31 mouse cellular contexts compared by ENCODE assay signal in the genomic region with DNA sequence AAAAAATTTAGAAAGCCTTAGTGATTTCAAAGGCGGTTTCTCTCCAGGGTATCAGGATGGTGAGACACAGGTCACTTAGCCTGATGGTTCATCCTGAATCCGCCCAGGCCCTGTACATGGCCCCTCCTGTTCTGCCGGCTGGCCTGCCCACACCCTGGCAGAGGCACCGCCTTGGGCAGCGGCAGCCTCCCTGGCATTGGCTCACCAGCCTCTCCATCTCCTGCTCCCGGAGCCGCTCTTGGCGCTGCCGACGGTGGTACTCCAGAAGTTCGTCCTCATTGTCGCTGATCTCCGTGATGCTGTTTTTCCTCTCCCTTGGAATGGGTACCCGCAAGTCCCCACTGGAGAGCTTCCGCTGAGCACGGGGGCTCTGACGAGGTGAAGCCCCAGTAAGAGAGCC. TPM values are rescaled to one million over a fixed set of nuclear protein-coding genes. Genes with fewer than 3 reads are reported as not detected.
DNase-seq lines count a peak whose midpoint lies in the region; ATAC-seq and TF ChIP-seq lines count a peak whose summit lies in the region.
"Had no signal": no experiment of that assay in that cellular context is flagged by ENCODE, and none has a peak within 500 bp of the region (broad histone marks: within the 10 kb centered on the region; RNA-seq: fewer than 3 reads in every experiment).

No protein-coding gene starts in this region.

- DNase-seq in heart, adult 2 months = peak; percentile 36 to 54
- DNase-seq in heart, postnatal 36 days = no peak
- DNase-seq in cerebellum, adult 18-20 months = peak; percentile 75 to 84
- peak; percentile 78 to 79 for DNase-seq in cerebellum, postnatal 14 days
- no peak for DNase-seq in neural tube, embryonic 10.5 days (ENCODE audit: extremely low spot score, low spot score)
- DNase-seq in embryo, embryonic 11 days = no peak
- DNase-seq: adrenal gland, postnatal 10 days; B cell, adult 2 months; gastrocnemius, postnatal 25 days; heart, postnatal 4 days; kidney, adult 2 months; liver, embryonic 13.5 days; lung, postnatal 36 days; thymus, adult 18-20 months had no signal

- no peak overlapping the region for H3K4me2 ChIP-seq in hindbrain, embryonic 12.5 days (replicated peaks)
- H3K4me2 ChIP-seq: embryonic facial prominence, embryonic 15.5 days; heart, embryonic 15.5 days; hindbrain, embryonic 15.5 days; liver, embryonic 13.5 days; lung, embryonic 15.5 days; midbrain, embryonic 13.5 days; neural tube, embryonic 13.5 days had no signal

- no peaks in the 10 kb centered on the region for H3K27me3 ChIP-seq in heart, adult 2 months (ENCODE audit: control insufficient read depth, insufficient read depth, low read length)
- no peaks in the 10 kb centered on the region for H3K27me3 ChIP-seq in ES-Bruce4 (ENCODE audit: control insufficient read depth, insufficient read depth, low read length, poor library complexity, severe bottlenecking)
- H3K27me3 ChIP-seq in hindbrain, embryonic 12.5 days = no peaks in the 10 kb centered on the region
- H3K27me3 ChIP-seq: CH12.LX; embryonic facial prominence, embryonic 15.5 days; heart, embryonic 15.5 days; hindbrain, embryonic 15.5 days; lung, embryonic 15.5 days; midbrain, embryonic 13.5 days; neural tube, embryonic 13.5 days had no signal

- TF ChIP-seq EP300 in heart, adult 2 months (IDR thresholded peaks at IDR 0.05; ENCODE audit: insufficient read depth, low read depth, low read length) = no peak
- no peak for TF ChIP-seq EP300 in ES-Bruce4 (IDR thresholded peaks at IDR 0.05; ENCODE audit: insufficient read depth, low read depth, low read length)

- H3K4me3 ChIP-seq in heart, adult 2 months = no peak overlapping the region
- peak overlapping the region; percentile 59 for H3K4me3 ChIP-seq in ES-Bruce4 (ENCODE audit: low read depth, low read length)
- H3K4me3 ChIP-seq in hindbrain, embryonic 12.5 days = no peak overlapping the region
- H3K4me3 ChIP-seq: embryonic facial prominence, embryonic 15.5 days; heart, embryonic 15.5 days; hindbrain, embryonic 15.5 days; liver, embryonic 13.5 days; lung, embryonic 15.5 days; megakaryocyte, embryonic 14.5 days; midbrain, embryonic 13.5 days; neural tube, embryonic 13.5 days had no signal

- intact Hi-C loops in heart, adult 2 months (cut with DNase I) = no loop called here
- intact Hi-C loops in heart, postnatal 36 days (cut with DNase I) = no loop called here

- no peak for ATAC-seq in hindbrain, embryonic 12.5 days (ENCODE audit: low FRiP score)
- ATAC-seq: forebrain, embryonic 14.5 days; midbrain, embryonic 13.5 days had no signal

- peaks cover 12% of the 10 kb centered on the region for H3K4me1 ChIP-seq in heart, adult 2 months (ENCODE audit: control insufficient read depth, insufficient read depth, low read length)
- peaks cover 4% of the 10 kb centered on the region for H3K4me1 ChIP-seq in ES-Bruce4 (ENCODE audit: control insufficient read depth, insufficient read depth, low read length)
- peaks cover 19% of the 10 kb centered on the region for H3K4me1 ChIP-seq in hindbrain, embryonic 12.5 days

- 0 out of 2 replicates have a peak, but pooled peaks cover 2% of the 10 kb centered on the region for H3K36me3 ChIP-seq in heart, adult 2 months (ENCODE audit: control insufficient read depth, insufficient read depth, low read length)
- H3K36me3 ChIP-seq in ES-Bruce4 (ENCODE audit: control insufficient read depth, insufficient read depth, low read length, poor library complexity, severe bottlenecking) = no peaks in the 10 kb centered on the region
- peaks cover 78% of the 10 kb centered on the region for H3K36me3 ChIP-seq in hindbrain, embryonic 12.5 days

- no peak for TF ChIP-seq POLR2A in heart, adult 2 months (IDR thresholded peaks at IDR 0.05; ENCODE audit: insufficient read depth, low read depth, low read length)
- TF ChIP-seq POLR2A in ES-Bruce4 (IDR thresholded peaks at IDR 0.05; ENCODE audit: insufficient read depth, low read length) = no peak

- H3K9me3 ChIP-seq in ES-Bruce4 (replicated peaks; ENCODE audit: control insufficient read depth, insufficient read depth, low read length, poor library complexity, severe bottlenecking) = no peaks in the 10 kb centered on the region
- H3K9me3 ChIP-seq in hindbrain, embryonic 12.5 days (replicated peaks) = no peaks in the 10 kb centered on the region
- H3K9me3 ChIP-seq: embryonic facial prominence, embryonic 15.5 days; heart, embryonic 15.5 days; hindbrain, embryonic 15.5 days; liver, embryonic 13.5 days; lung, embryonic 15.5 days; megakaryocyte, embryonic 14.5 days; midbrain, embryonic 13.5 days; neural tube, embryonic 13.5 days had no signal

- peaks cover 2% of the 10 kb centered on the region for H3K79me2 ChIP-seq in heart, adult 2 months (replicated peaks; ENCODE audit: control insufficient read depth, insufficient read depth, low read length)

- WGBS in heart, adult 2 months = 77% methylated on average over 17 of the region's 17 CpGs
- WGBS in hindbrain, embryonic 12.5 days = 90% methylated on average over 17 of the region's 17 CpGs

- no peak overlapping the region for H3K27ac ChIP-seq in heart, adult 2 months
- no peak overlapping the region for H3K27ac ChIP-seq in ES-Bruce4 (ENCODE audit: insufficient read depth, low read length)
- no peak overlapping the region for H3K27ac ChIP-seq in hindbrain, embryonic 12.5 days
- H3K27ac ChIP-seq: embryonic facial prominence, embryonic 15.5 days; heart, embryonic 15.5 days; hindbrain, embryonic 15.5 days; kidney, postnatal 0 days; liver, embryonic 13.5 days; lung, embryonic 15.5 days; midbrain, embryonic 13.5 days; neural tube, embryonic 13.5 days had no signal

- H3K9ac ChIP-seq in heart, adult 2 months (ENCODE audit: low read depth, low read length) = no peak overlapping the region
- H3K9ac ChIP-seq in ES-Bruce4 (ENCODE audit: low read depth, poor library complexity, severe bottlenecking) = peak overlapping the region; percentile 10; the same call in 1 of the 2 replicates
- H3K9ac ChIP-seq in hindbrain, embryonic 12.5 days = no peak overlapping the region
- H3K9ac ChIP-seq: embryonic facial prominence, embryonic 15.5 days; heart, embryonic 15.5 days; hindbrain, embryonic 15.5 days; liver, embryonic 13.5 days; lung, embryonic 15.5 days; midbrain, embryonic 13.5 days; neural tube, embryonic 13.5 days had no signal

- TF ChIP-seq CTCF in heart, adult 2 months (IDR thresholded peaks at IDR 0.05) = no peak
- TF ChIP-seq CTCF in ES-Bruce4 (IDR thresholded peaks at IDR 0.05; ENCODE audit: low read depth, low read length) = no peak

RNA-seq across cellular contexts. Expression of a gene that starts 19.9 kb away (rescaled TPM):
- total RNA-seq in heart, adult 2 months (2021) = 100 to 1,000 TPM; 104 to 108 TPM
- polyA plus RNA-seq in heart, adult 2 months (2012; rRNA removed) = 146 and 165 TPM in 2 replicates
- 100 to 1,000 TPM; 110 to 140 TPM for total RNA-seq in heart, postnatal 36 days (2021)
- polyA plus RNA-seq in ES-Bruce4 (2011; ENCODE audit: insufficient read depth, insufficient read length, low read depth, missing spikeins) = 19.0 and 22.3 TPM in 2 replicates
- 70.8 and 74.1 TPM in 2 replicates for polyA plus RNA-seq in hindbrain, embryonic 12.5 days (2016; fragmentation: Nextera tagmentation; extraction: Ambion mirVana)

RNA-seq across cellular contexts. Expression of a gene that starts 42.1 kb away (rescaled TPM):
- not detected for total RNA-seq in heart, adult 2 months (2021)
- polyA plus RNA-seq in heart, adult 2 months (2012; rRNA removed) = not detected in 2 replicates
- not detected for total RNA-seq in heart, postnatal 36 days (2021)
- not detected in 2 replicates for polyA plus RNA-seq in ES-Bruce4 (2011; ENCODE audit: insufficient read depth, insufficient read length, low read depth, missing spikeins)
- not detected in 2 replicates for polyA plus RNA-seq in hindbrain, embryonic 12.5 days (2016; fragmentation: Nextera tagmentation; extraction: Ambion mirVana)
- total RNA-seq: adrenal gland, postnatal 10 days; CH12.LX; gastrocnemius, postnatal 25 days; heart, postnatal 4 days had no signal
- polyA plus RNA-seq: brain, embryonic 14.5 days; embryonic facial prominence, embryonic 15.5 days; forebrain, embryonic 14.5 days; heart, embryonic 15.5 days; hindbrain, embryonic 15.5 days; intestine, embryonic 14.5 days; limb, embryonic 14.5 days; liver, embryonic 13.5 days; lung, embryonic 15.5 days; midbrain, embryonic 13.5 days; neural tube, embryonic 13.5 days; stomach, embryonic 16.5 days; urinary bladder, adult 2 months had no signal

RNA-seq across cellular contexts. Expression of a gene that starts 52.5 kb away (rescaled TPM):
- 10 to 100 TPM; 78.6 to 93.9 TPM for total RNA-seq in heart, adult 2 months (2021)
- polyA plus RNA-seq in heart, adult 2 months (2012; rRNA removed) = 28.2 and 57.5 TPM in 2 replicates
- total RNA-seq in heart, postnatal 36 days (2021) = 10 to 100 TPM; 84.4 to 89.0 TPM
- polyA plus RNA-seq in ES-Bruce4 (2011; ENCODE audit: insufficient read depth, insufficient read length, low read depth, missing spikeins) = 259 and 291 TPM in 2 replicates
- 179 and 194 TPM in 2 replicates for polyA plus RNA-seq in hindbrain, embryonic 12.5 days (2016; fragmentation: Nextera tagmentation; extraction: Ambion mirVana)

RNA-seq across cellular contexts. Expression of a gene that starts 52.6 kb away (rescaled TPM):
- total RNA-seq in heart, adult 2 months (2021) = 10 to 100 TPM; 22.7 to 27.8 TPM
- 28.3 and 36.1 TPM in 2 replicates for polyA plus RNA-seq in heart, adult 2 months (2012; rRNA removed)
- total RNA-seq in heart, postnatal 36 days (2021) = 10 to 100 TPM; 27.2 to 41.2 TPM
- polyA plus RNA-seq in ES-Bruce4 (2011; ENCODE audit: insufficient read depth, insufficient read length, low read depth, missing spikeins) = 329 and 336 TPM in 2 replicates
- polyA plus RNA-seq in hindbrain, embryonic 12.5 days (2016; fragmentation: Nextera tagmentation; extraction: Ambion mirVana) = 153 and 161 TPM in 2 replicates

Comparison
In these comparisons a context has a peak if more than half of its experiments do, and no peak if none do; other contexts are left out.
1. DNase-seq: peak in heart, adult 2 months (2 of 2), cerebellum, adult 18-20 months (2 of 2) and cerebellum, postnatal 14 days (2 of 2); none in heart, postnatal 36 days (0 of 2), neural tube, embryonic 10.5 days (single experiment) and embryo, embryonic 11 days (single experiment).